10 mouse cellular contexts compared by ENCODE assay signal in the genomic region with DNA sequence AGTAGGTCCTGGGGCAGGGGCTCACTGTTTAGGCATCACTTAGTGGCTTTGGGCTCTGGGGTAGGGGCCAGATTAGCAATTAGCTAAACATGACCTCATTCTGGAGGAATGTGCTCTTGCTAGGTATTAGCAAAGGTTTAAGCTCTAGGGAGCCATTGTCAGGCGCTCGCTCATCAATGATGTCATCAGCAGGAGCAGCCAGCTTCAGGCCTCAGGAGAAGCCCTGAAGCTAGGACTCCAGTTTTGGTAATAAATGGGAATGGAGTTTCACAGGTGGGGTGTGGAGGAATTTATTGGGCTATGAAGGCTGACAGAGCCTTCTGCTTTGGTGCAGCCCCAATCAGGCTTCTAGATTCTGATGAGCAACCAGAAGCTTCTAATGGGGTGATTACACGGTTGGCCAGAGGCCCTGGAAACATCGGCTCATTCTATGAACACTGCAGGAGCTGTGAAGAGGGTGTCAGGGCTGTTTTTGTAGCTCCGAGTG. TPM values are rescaled to one million over a fixed set of nuclear protein-coding genes. Genes with fewer than 3 reads are reported as not detected.
DNase-seq lines count a peak whose midpoint lies in the region; ATAC-seq and TF ChIP-seq lines count a peak whose summit lies in the region.
"Had no signal": no experiment of that assay in that cellular context is flagged by ENCODE, and none has a peak within 500 bp of the region (broad histone marks: within the 10 kb centered on the region; RNA-seq: fewer than 3 reads in every experiment).

No protein-coding gene starts in this region.

- no peak overlapping the region for H3K9ac ChIP-seq in liver, embryonic 16.5 days (ENCODE audit: low read depth, low read length)
- no peak overlapping the region for H3K9ac ChIP-seq in liver, embryonic 12.5 days
- no peak overlapping the region for H3K9ac ChIP-seq in forebrain, embryonic 13.5 days
- H3K9ac ChIP-seq in intestine, embryonic 16.5 days (ENCODE audit: low read depth, low read length) = no peak overlapping the region
- H3K9ac ChIP-seq in stomach, embryonic 16.5 days (ENCODE audit: low read length) = peak overlapping the region; percentile 26; the same call in 1 of the 2 replicates
- H3K9ac ChIP-seq: liver, embryonic 14.5 days had no signal

- ATAC-seq in liver, embryonic 16.5 days (ENCODE audit: low read depth) = 0 out of 2 replicates have a peak, but pooled peaks have one; percentile 37
- ATAC-seq in liver, embryonic 12.5 days = no peak
- ATAC-seq in forebrain, embryonic 13.5 days = peak; percentile 89
- ATAC-seq in intestine, embryonic 16.5 days = peak; percentile 21; the same call in 1 of the 2 replicates
- no peak for ATAC-seq in stomach, embryonic 16.5 days (ENCODE audit: insufficient read depth, low FRiP score)
- no peak for ATAC-seq in erythroid progenitor cell, adult 5-6 weeks (replicated peaks; ENCODE audit: low FRiP score, poor library complexity, severe bottlenecking)

- H3K4me3 ChIP-seq in liver, embryonic 16.5 days (ENCODE audit: low read depth, low read length) = no peak overlapping the region
- H3K4me3 ChIP-seq in liver, embryonic 12.5 days = no peak overlapping the region
- H3K4me3 ChIP-seq in forebrain, embryonic 13.5 days = no peak overlapping the region
- no peak overlapping the region for H3K4me3 ChIP-seq in intestine, embryonic 16.5 days (ENCODE audit: low read length)
- H3K4me3 ChIP-seq in stomach, embryonic 16.5 days (replicated peaks; ENCODE audit: low read length) = no peak overlapping the region
- H3K4me3 ChIP-seq in lung, adult 2 months (replicated peaks; ENCODE audit: extremely low read depth, low read depth, low read length) = no peak overlapping the region
- H3K4me3 ChIP-seq in kidney, adult 2 months (ENCODE audit: insufficient read depth, low read depth, low read length) = no peak overlapping the region

- no peak for DNase-seq in lung, adult 2 months
- no peak for DNase-seq in kidney, adult 2 months

- H3K9me3 ChIP-seq in liver, embryonic 16.5 days (replicated peaks; ENCODE audit: control insufficient read depth, low read length) = no peaks in the 10 kb centered on the region
- H3K9me3 ChIP-seq in liver, embryonic 12.5 days (replicated peaks) = no peaks in the 10 kb centered on the region
- no peaks in the 10 kb centered on the region for H3K9me3 ChIP-seq in forebrain, embryonic 13.5 days (replicated peaks)
- H3K9me3 ChIP-seq in intestine, embryonic 16.5 days (ENCODE audit: control insufficient read depth, low read length) = no peaks in the 10 kb centered on the region
- no peaks in the 10 kb centered on the region for H3K9me3 ChIP-seq in stomach, embryonic 16.5 days (replicated peaks; ENCODE audit: control insufficient read depth, low read length)

- H3K27me3 ChIP-seq in liver, embryonic 16.5 days (ENCODE audit: control insufficient read depth, insufficient read depth, low read depth, low read length) = no peaks in the 10 kb centered on the region
- H3K27me3 ChIP-seq in liver, embryonic 12.5 days (replicated peaks) = no peaks in the 10 kb centered on the region
- H3K27me3 ChIP-seq in forebrain, embryonic 13.5 days = no peaks in the 10 kb centered on the region
- no peaks in the 10 kb centered on the region for H3K27me3 ChIP-seq in intestine, embryonic 16.5 days (replicated peaks; ENCODE audit: control insufficient read depth, insufficient read depth, low read length)
- no peaks in the 10 kb centered on the region for H3K27me3 ChIP-seq in stomach, embryonic 16.5 days (ENCODE audit: control insufficient read depth, insufficient read depth, low read length)
- no peaks in the 10 kb centered on the region for H3K27me3 ChIP-seq in kidney, adult 2 months (replicated peaks; ENCODE audit: control insufficient read depth, insufficient read depth, low read length)

- TF ChIP-seq CTCF in lung, adult 2 months (IDR thresholded peaks at IDR 0.05; ENCODE audit: insufficient read depth, low read length) = no peak
- TF ChIP-seq CTCF in kidney, adult 2 months (conservative IDR thresholded peaks at IDR 0.05; ENCODE audit: insufficient read depth, insufficient read length, low read depth, low read length) = no peak

- H3K4me2 ChIP-seq in liver, embryonic 16.5 days (ENCODE audit: low read depth, low read length) = no peak overlapping the region
- no peak overlapping the region for H3K4me2 ChIP-seq in liver, embryonic 12.5 days
- peak overlapping the region; percentile 20; the same call in 1 of the 2 replicates for H3K4me2 ChIP-seq in forebrain, embryonic 13.5 days
- no peak overlapping the region for H3K4me2 ChIP-seq in intestine, embryonic 16.5 days (ENCODE audit: low read depth, low read length)
- peak overlapping the region; percentile 10; the same call in 1 of the 2 replicates for H3K4me2 ChIP-seq in stomach, embryonic 16.5 days (ENCODE audit: low read depth, low read length)

- WGBS in liver, embryonic 16.5 days (ENCODE audit: insufficient replicate concordance) = 49% methylated on average over 5 of the region's 5 CpGs
- 66% methylated on average over 5 of the region's 5 CpGs for WGBS in liver, embryonic 12.5 days (ENCODE audit: insufficient replicate concordance)
- WGBS in forebrain, embryonic 13.5 days = 1% methylated on average over 5 of the region's 5 CpGs
- WGBS in intestine, embryonic 16.5 days = 40% methylated on average over 5 of the region's 5 CpGs
- 53% methylated on average over 5 of the region's 5 CpGs for WGBS in stomach, embryonic 16.5 days
- 54% methylated on average over 5 of the region's 5 CpGs for WGBS in lung, adult 2 months
- 54% methylated on average over 5 of the region's 5 CpGs for WGBS in kidney, adult 2 months

- H3K4me1 ChIP-seq in liver, embryonic 16.5 days (ENCODE audit: control insufficient read depth, low read depth, low read length) = peaks cover 11% of the 10 kb centered on the region
- peaks cover 33% of the 10 kb centered on the region for H3K4me1 ChIP-seq in liver, embryonic 12.5 days
- H3K4me1 ChIP-seq in forebrain, embryonic 13.5 days = peaks cover 61% of the 10 kb centered on the region
- H3K4me1 ChIP-seq in intestine, embryonic 16.5 days (ENCODE audit: control insufficient read depth, insufficient read depth, low read length) = peaks cover 39% of the 10 kb centered on the region
- H3K4me1 ChIP-seq in stomach, embryonic 16.5 days (ENCODE audit: control insufficient read depth, insufficient read depth, low read length) = peaks cover 28% of the 10 kb centered on the region
- peaks cover 11% of the 10 kb centered on the region for H3K4me1 ChIP-seq in lung, adult 2 months (ENCODE audit: control insufficient read depth, insufficient read depth, low read length)
- peaks cover 32% of the 10 kb centered on the region for H3K4me1 ChIP-seq in kidney, adult 2 months (ENCODE audit: control insufficient read depth, insufficient read depth, low read length)

- no peak for TF ChIP-seq POLR2A in lung, adult 2 months (IDR thresholded peaks at IDR 0.05; ENCODE audit: borderline replicate concordance, extremely low read depth, low read depth, low read length)
- TF ChIP-seq POLR2A in kidney, adult 2 months (IDR thresholded peaks at IDR 0.05; ENCODE audit: low read depth, low read length) = no peak

- H3K27ac ChIP-seq in liver, embryonic 16.5 days (ENCODE audit: low read length) = no peak overlapping the region
- no peak overlapping the region for H3K27ac ChIP-seq in liver, embryonic 12.5 days
- H3K27ac ChIP-seq in forebrain, embryonic 13.5 days = peak overlapping the region; percentile 78
- 0 out of 2 replicates have a peak overlapping the region, but pooled peaks have one; percentile 9 for H3K27ac ChIP-seq in intestine, embryonic 16.5 days (ENCODE audit: low read length)
- H3K27ac ChIP-seq in stomach, embryonic 16.5 days (ENCODE audit: low read length) = peak overlapping the region; percentile 69
- H3K27ac ChIP-seq in kidney, adult 2 months (ENCODE audit: insufficient read depth, low read depth, low read length) = no peak overlapping the region
- H3K27ac ChIP-seq: liver, embryonic 14.5 days had no signal

- H3K36me3 ChIP-seq in liver, embryonic 16.5 days (ENCODE audit: control insufficient read depth, insufficient read depth) = no peaks in the 10 kb centered on the region
- H3K36me3 ChIP-seq in liver, embryonic 12.5 days = no peaks in the 10 kb centered on the region
- no peaks in the 10 kb centered on the region for H3K36me3 ChIP-seq in forebrain, embryonic 13.5 days (ENCODE audit: poor library complexity, severe bottlenecking)
- H3K36me3 ChIP-seq in intestine, embryonic 16.5 days (ENCODE audit: control insufficient read depth, insufficient read depth, low read length) = no peaks in the 10 kb centered on the region
- H3K36me3 ChIP-seq in stomach, embryonic 16.5 days (ENCODE audit: control insufficient read depth, insufficient read depth, low read length) = no peaks in the 10 kb centered on the region
- H3K36me3 ChIP-seq in kidney, adult 2 months (ENCODE audit: control insufficient read depth, insufficient read depth, low read length) = no peaks in the 10 kb centered on the region

RNA-seq across cellular contexts. Expression of a gene that starts 30.0 kb away (rescaled TPM):
- 4.4 and 4.8 TPM in 2 replicates for polyA plus RNA-seq in liver, embryonic 16.5 days (2015; fragmentation: Nextera tagmentation; extraction: Ambion mirVana)
- polyA plus RNA-seq in liver, embryonic 12.5 days (2016; fragmentation: Nextera tagmentation; extraction: Ambion mirVana) = 7.4 and 8.7 TPM in 2 replicates
- 8.7 TPM in 2 replicates for polyA plus RNA-seq in forebrain, embryonic 13.5 days (2015; fragmentation: Nextera tagmentation; extraction: Ambion mirVana)
- polyA plus RNA-seq in intestine, embryonic 16.5 days (2015; fragmentation: Nextera tagmentation; extraction: Ambion mirVana) = 14.7 and 17.0 TPM in 2 replicates
- 25.8 and 26.9 TPM in 2 replicates for polyA plus RNA-seq in stomach, embryonic 16.5 days (2015; fragmentation: Nextera tagmentation; extraction: Ambion mirVana)
- total RNA-seq in erythroid progenitor cell, adult 5-6 weeks (2015; ENCODE audit: low replicate concordance) = 1.4 and 1.7 TPM in 2 replicates
- 0.64 and 1.2 TPM in 2 replicates for total RNA-seq in erythroid progenitor cell, adult 5-6 weeks (2017; ENCODE audit: low replicate concordance)
- 22.3 and 26.4 TPM in 2 replicates for polyA plus RNA-seq in lung, adult 2 months (2012; rRNA removed)
- 37.2 and 41.2 TPM in 2 replicates for polyA plus RNA-seq in kidney, adult 2 months (2012; rRNA removed)

RNA-seq across cellular contexts. Expression of a gene that starts 56.4 kb away (rescaled TPM):
- not detected in 2 replicates for polyA plus RNA-seq in liver, embryonic 16.5 days (2015; fragmentation: Nextera tagmentation; extraction: Ambion mirVana)
- polyA plus RNA-seq in liver, embryonic 12.5 days (2016; fragmentation: Nextera tagmentation; extraction: Ambion mirVana) = not detected in 2 replicates
- not detected in 2 replicates for polyA plus RNA-seq in forebrain, embryonic 13.5 days (2015; fragmentation: Nextera tagmentation; extraction: Ambion mirVana)
- polyA plus RNA-seq in intestine, embryonic 16.5 days (2015; fragmentation: Nextera tagmentation; extraction: Ambion mirVana) = not detected in 2 replicates
- polyA plus RNA-seq in stomach, embryonic 16.5 days (2015; fragmentation: Nextera tagmentation; extraction: Ambion mirVana) = not detected in 2 replicates
- total RNA-seq in erythroid progenitor cell, adult 5-6 weeks (2015; ENCODE audit: low replicate concordance) = not detected in 2 replicates
- total RNA-seq in erythroid progenitor cell, adult 5-6 weeks (2017; ENCODE audit: low replicate concordance) = not detected in 2 replicates
- polyA plus RNA-seq in lung, adult 2 months (2012; rRNA removed) = not detected in 2 replicates
- not detected in 2 replicates for polyA plus RNA-seq in kidney, adult 2 months (2012; rRNA removed)
- polyA plus RNA-seq: liver, embryonic 14.5 days; stomach, embryonic 14.5 days had no signal

Comparison
In these comparisons a context has a peak if more than half of its experiments do, and no peak if none do; other contexts are left out.
1. ATAC-seq: peak in liver, embryonic 16.5 days (single experiment), forebrain, embryonic 13.5 days (single experiment) and intestine, embryonic 16.5 days (single experiment); none in liver, embryonic 12.5 days (single experiment), stomach, embryonic 16.5 days (single experiment) and erythroid progenitor cell, adult 5-6 weeks (single experiment).
2. H3K27ac ChIP-seq: peak in forebrain, embryonic 13.5 days (single experiment), intestine, embryonic 16.5 days (single experiment) and stomach, embryonic 16.5 days (single experiment); none in liver, embryonic 16.5 days (single experiment), liver, embryonic 12.5 days (single experiment) and kidney, adult 2 months (single experiment).
3. H3K4me2 ChIP-seq: peak in forebrain, embryonic 13.5 days (single experiment) and stomach, embryonic 16.5 days (single experiment); none in liver, embryonic 16.5 days (single experiment), liver, embryonic 12.5 days (single experiment) and intestine, embryonic 16.5 days (single experiment).